Mouse (Mus musculus) right cerebral cortex, postnatal 4 days (tissue): ENCODE results near the gene Lsm7.

Experiments
- DNase-seq: peaks from one replicate; pipeline ENCODE4 v3.0.0-alpha.2; 2022

Lsm7 gene

DNA sequence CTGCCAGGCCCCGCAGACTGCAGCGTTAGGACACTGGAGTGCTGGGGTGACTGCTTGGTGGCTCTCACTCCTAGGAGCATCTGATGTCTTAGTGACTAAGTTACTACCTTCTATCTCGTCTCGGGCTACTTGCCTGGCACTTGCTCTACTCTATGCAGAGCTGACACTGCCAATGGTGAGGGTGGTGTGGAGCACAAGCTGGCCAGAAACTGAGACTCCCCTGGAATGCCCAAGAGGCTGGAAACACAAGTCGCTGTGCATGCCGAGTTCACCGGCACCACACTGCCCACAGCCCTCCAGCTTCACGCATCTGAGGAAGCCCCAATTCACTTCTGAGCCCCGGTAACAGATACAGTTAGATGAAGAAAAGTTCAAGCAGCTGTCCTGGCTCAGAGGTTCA is 19.0 kb upstream of the Lsm7 start:
- DNase-seq, result no peak

DNA sequence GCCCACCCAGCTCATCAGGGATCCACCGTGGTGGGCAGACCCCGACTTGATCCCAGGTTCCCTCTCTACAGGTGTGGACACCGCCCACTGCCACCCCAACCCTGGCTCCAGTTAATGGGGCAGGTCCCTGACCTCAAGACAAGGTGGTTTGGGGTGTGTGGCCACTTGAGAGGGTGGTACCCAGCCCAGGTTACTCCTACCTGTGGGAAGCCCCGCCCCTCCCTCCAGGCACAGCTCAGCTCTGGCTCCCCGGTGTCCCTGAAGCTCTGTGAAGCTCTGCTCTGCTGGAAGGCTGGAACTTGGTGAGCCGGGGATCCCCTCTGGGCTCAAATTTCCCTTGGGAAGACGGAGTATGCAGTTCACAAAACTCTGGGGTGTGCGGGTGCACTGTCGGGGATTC is 16.6 kb upstream of the Lsm7 start, which contains the start of gene Tmprss9:
Gene Tmprss9, plus strand, starts transcription at position 268 of the 400 bp plus-strand sequence.
- no peak for DNase-seq

DNA sequence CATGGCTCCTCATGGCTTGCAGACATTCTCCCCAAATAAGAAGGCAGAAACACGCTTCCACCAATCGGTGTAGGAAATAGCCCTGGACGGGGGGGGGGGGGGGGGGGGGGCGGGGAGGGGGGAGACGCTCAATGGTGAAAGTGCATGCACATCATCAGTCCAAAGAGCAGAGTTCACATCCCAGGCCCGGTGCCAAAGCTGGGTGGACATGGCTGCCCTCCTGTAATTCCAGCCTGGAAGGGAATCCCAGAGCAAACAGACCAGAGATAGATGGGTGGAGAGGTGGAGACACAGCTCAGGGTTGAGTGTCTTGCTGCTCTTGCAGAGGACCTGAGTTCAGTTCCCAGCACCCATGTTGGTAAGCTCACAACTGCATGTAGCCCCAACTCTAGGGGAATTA is 16.0 kb upstream of the Lsm7 start:
- no peak for DNase-seq

- DNase-seq, result no peak
Observed at GRCm38 (mm10) chr10:80864446-80864845, 9.4 kb upstream of the Lsm7 start.

GRCm38 (mm10) chr10:80862305-80862704 is 7.3 kb upstream of the Lsm7 start:
- DNase-seq, result no peak

GRCm38 (mm10) chr10:80858350-80858935 is 3.4 kb upstream of the Lsm7 start:
- DNase-seq, result no peak

DNA sequence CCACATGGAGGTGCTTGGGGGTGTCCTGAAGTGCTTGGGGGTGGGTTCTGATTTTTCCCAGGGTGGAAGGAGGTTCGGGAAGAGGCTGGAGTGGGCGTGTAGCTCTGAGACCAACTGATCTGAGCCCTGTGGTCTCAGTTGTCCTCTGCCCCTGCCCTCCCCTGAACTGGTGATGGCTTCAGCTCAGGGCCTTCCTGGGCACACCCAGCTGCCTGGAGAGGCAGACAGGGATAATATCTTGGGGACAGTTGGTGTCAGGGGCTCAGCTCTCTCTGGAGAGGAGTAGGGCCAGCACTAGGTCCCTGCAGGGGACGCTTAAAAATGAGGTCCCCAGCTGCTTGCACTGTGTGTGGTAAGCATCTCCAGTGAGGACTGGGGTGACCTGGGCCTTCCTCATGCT is 2.8 kb upstream of the Lsm7 start:
- DNase-seq, result no peak

DNA sequence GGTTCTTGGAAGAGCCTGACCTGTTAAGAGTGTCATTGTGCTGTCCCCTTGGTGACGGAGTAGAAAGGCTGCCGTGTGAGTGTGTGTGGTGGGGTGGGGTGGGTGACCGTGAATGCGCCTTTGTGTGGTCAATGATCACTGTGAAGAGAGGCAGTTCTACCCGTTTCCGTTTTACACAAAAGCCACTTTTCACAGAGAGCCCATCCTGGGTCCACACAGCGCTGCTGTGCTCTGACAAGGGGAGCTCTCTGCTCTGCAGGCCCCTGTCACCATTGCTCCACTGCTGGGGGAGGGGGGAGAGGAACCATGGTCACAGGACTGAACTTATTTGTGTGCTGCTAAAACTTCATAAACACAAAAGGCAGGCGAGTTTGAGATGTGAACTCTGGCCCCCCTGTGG is 2.4 kb upstream of the Lsm7 start:
- no peak for DNase-seq

- no peak for DNase-seq
Observed at GRCm38 (mm10) chr10:80856908-80857307, 1.9 kb upstream of the Lsm7 start.

- DNase-seq, result no peak
Observed at GRCm38 (mm10) chr10:80856267-80856666, 1.3 kb upstream of the Lsm7 start.

GRCm38 (mm10) chr10:80855749-80856073 is 702 bp upstream of the Lsm7 start:
- no peak for DNase-seq

DNA sequence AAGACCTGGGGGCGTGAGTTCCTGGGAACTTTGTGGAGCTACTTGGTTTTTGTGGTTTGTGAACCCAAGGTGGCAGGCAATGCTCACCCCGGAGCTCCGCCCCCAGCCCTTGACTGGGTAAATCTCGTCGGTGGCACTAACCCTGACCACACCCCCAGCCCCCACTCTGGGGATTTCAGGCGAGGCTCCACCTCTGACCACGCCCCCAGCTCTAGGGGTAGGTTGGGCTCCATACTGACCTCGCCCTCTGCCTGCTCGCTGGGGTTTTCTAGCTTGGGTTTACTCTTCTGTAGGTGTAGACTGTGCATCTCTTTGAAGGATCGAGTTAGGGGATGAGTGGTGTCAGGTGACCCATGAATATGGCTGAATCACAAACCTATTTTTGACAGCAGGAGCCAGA is 6.4 kb downstream of the Lsm7 start:
- DNase-seq, result no peak

GRCm38 (mm10) chr10:80845732-80846131 is 9.3 kb downstream of the Lsm7 start:
- no peak for DNase-seq

DNA sequence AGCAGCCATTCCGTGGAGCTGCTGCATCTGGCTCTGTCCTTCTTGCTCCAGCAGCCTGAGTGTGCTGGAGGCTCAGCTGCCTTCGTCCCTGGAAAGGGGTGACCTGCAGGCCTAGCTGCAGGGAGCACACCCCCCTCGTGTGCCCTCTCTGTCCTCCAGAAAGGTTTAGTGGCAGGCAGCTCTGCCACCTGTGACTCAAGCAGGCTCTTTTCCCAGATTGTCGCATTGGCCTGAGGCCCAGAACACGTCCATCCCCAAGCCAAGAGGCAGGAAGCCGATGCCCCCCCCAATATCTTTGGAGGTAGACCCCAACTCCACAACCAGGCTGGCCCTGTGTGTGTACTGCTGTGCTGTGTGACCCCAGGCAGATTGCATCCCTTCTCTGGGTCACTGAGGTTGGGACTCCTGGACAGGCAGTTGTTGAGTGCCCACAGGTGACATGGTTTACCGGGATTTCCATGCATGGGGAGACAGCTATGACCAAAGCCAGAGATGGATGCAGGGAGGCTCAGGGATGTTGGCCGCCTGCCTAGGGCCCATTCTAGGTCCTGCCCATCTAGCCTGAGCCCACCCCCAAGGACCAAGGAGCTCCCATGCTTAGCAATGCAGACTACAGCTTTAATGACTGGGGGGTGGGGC is 9.8 kb downstream of the Lsm7 start:
- no peak for DNase-seq

DNA sequence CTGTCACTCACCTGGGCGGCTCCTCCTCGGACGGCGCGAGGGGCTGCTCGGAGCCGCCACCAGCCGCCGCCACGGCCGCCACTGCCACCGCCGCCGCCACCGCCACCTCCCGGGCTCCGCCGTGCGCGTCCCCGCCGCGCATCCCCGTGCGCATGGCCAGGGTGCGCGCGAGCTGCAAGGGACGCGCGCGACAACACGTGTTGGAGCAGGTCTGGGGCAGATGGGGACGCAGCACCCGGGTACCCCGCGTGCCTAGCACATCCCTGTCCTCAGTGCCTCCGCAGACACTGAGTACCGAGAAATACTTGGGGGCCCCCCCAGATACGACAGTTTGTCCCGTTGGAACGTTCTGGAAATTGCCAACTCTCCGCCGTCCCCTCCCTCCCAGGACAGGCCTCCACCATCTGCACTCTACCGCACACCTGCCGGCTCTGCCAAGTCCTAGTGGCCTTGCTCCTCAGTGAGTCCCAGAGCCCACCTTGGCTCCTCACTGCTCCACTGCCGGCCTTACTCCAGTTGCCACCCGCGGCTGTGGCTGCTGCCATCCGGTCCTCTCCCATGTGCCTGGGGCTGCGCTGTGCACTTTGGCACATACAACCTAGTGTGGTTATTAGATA is 11.0 kb downstream of the Lsm7 start, which contains the start of gene Lingo3:
Gene Lingo3, minus strand, starts transcription at position 109 of the 617 bp plus-strand sequence.
- DNase-seq, result peak; percentile 77

DNA sequence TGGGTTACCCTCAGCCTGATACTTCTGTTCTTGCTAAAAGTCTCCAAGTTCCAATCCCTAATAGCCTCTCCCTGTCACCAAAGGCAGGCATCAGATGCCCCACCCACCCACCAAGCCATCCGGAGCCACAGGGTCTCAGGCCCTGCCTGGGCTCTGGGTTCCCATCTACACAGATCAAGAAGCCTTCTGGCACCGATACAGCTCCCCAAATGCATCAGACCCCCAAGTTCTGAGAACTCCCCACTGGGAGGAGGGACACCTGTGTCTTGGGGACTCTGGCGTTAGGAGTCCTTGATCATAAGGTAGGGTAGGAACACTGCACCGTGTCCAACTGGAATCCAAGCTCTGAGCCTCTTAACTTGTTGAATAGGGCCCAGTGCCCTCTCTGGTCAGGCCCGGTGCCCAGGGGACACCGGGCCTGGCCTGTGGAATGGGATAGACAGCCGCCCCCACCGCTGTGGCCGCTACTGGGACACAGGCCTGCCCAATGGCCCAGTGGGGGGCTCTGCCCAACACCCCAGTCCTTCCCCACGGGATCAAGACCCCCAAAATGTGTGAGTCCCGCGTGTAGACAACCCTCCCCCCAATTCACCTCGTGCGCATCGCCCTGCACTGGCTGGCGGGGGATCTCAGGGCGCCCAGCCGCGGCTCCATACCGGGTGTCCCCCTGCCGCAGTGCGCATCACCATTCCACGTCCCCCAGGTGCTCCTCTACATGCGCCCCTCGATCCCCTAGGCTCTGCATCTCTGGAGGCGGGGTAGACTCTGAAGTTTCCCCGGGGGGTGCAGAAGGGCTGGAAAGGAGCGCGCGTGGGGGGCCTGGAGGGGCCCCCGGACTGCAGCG is 11.7 kb downstream of the Lsm7 start:
- DNase-seq, result no peak

GRCm38 (mm10) chr10:80842334-80842733 is 12.7 kb downstream of the Lsm7 start:
- DNase-seq, result no peak

- no peak for DNase-seq
Observed at GRCm38 (mm10) chr10:80841685-80842084, 13.3 kb downstream of the Lsm7 start.

DNA sequence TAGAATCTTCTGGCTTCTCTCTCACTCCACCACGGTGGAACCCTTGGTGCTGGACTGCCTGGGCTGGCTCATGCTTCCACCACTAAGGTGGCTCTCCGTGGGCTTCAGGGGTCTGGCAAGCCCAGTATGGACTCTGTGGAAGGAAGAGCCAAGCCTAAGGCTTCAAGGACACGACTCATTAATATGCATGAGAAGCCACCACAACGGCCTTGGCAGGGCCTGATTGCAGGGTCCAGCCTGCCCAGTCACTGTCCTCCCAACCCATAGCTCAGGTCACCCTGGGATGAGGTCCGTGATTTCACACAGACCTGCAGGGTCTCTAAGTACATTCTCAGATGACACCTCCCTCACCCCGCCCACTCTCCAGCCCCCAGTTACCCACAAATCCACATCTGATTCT is 15.2 kb downstream of the Lsm7 start:
- no peak for DNase-seq

DNA sequence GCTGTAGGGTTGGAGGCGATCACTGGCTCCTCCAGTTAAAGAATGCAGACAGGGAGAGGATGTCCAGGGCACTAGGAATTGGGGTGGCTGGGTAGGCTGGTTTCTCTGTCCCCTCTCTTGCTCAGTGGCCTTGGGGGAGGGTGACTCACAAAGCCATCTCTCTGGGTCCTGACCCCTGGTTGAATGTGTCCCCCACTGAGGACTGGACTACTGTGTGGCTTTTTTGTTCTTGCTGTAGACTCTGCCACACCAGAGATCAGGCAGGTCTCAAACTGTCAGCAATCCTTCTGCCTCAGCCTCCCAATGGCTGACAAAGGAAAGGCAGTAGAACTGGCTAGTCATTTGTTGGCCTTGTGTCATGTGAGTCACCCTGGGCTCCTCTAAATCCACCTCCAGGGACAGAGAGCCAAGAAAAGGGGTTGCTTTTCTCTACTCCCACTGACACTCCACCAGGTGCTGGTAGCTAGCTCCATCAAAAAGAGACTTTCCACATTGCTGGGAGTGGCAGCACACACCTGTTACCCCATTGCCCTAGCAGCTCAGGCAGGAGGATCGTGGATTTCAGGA is 16.6 kb downstream of the Lsm7 start:
- DNase-seq, result no peak

DNA sequence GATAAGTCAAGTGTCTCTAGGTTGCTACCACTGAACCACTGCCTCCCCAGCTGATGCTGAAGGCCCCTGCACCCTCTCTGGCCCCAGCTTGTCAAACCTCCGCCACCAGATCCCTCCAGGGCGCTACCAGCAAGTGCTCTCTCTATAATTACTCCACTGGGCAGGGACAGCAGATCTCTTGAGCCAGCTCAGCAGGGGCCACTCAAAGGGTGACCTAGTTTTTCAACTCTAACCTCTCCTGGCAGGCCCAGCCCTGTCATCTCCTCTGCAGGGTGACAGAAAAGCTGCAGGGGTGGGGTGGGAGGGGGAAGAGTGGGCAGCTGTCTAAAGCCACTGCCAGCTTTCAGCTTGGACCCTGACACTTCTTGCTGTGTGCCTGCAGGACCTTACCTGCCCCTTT is 17.2 kb downstream of the Lsm7 start:
- no peak for DNase-seq

GRCm38 (mm10) chr10:80836949-80837379 is 18.0 kb downstream of the Lsm7 start:
- peak; percentile 32 for DNase-seq

- no peak for DNase-seq
Observed at GRCm38 (mm10) chr10:80835617-80836016, 19.4 kb downstream of the Lsm7 start.
